Comparison of ENCODE assay signal across 8 mouse cellular contexts in genomic region chr19:9954811-9955202, GRCm38 (mm10). TPM values are rescaled to one million over a fixed set of nuclear protein-coding genes. Genes with fewer than 3 reads are reported as not detected.
DNase-seq lines count a peak whose midpoint lies in the region; ATAC-seq and TF ChIP-seq lines count a peak whose summit lies in the region.

No protein-coding gene starts in this region.

- no peak for DNase-seq in heart, adult 9 months (ENCODE audit: low spot score in 2 of 2)
- DNase-seq in G1E (ENCODE audit: low spot score), result peak; percentile 22
- DNase-seq in liver, adult 2 months (ENCODE audit: extremely low read depth, low read depth, low spot score), result no peak
- DNase-seq in spleen, adult 12 weeks (ENCODE audit: low spot score), result no peak
- no peak for DNase-seq in embryo, embryonic 11 days

- no peak for TF ChIP-seq POLR2A in liver, adult 2 months (IDR thresholded peaks at IDR 0.05; ENCODE audit: extremely low read depth, insufficient read depth, low read length)
- no peak for TF ChIP-seq POLR2A in myocyte (IDR thresholded peaks at IDR 0.05; ENCODE audit: insufficient read length, low read depth)

- H3K36me3 ChIP-seq in heart, embryonic 12.5 days, result no peaks in the 10 kb centered on the region
- H3K36me3 ChIP-seq in G1E (replicated peaks) (no peaks in the 10 kb centered on the region), myocyte (ENCODE audit: control insufficient read depth, insufficient read depth) (no peaks in the 10 kb centered on the region)
- H3K36me3 ChIP-seq in forebrain, embryonic 16.5 days (ENCODE audit: control insufficient read depth, insufficient read depth), result no peaks in the 10 kb centered on the region
- no peaks in the 10 kb centered on the region for H3K36me3 ChIP-seq in liver, adult 2 months (ENCODE audit: control insufficient read depth, insufficient read depth, low read length)

- ATAC-seq in heart, embryonic 12.5 days (ENCODE audit: insufficient number of reproducible peaks, low FRiP score), result peak; percentile 57
- no peak for ATAC-seq in G1E (ENCODE audit: extremely low read depth, insufficient number of reproducible peaks, low FRiP score, poor library complexity, severe bottlenecking)
- ATAC-seq in forebrain, embryonic 16.5 days, result 0 out of 2 replicates have a peak, but pooled peaks have one; percentile 15

- no peaks in the 10 kb centered on the region for H3K27me3 ChIP-seq in heart, embryonic 12.5 days (replicated peaks)
- H3K27me3 ChIP-seq in G1E (ENCODE audit: insufficient read depth, low read length) (no peaks in the 10 kb centered on the region), myocyte (ENCODE audit: control insufficient read depth, insufficient read depth, insufficient read length) (no peaks in the 10 kb centered on the region)
- no peaks in the 10 kb centered on the region for H3K27me3 ChIP-seq in forebrain, embryonic 16.5 days (replicated peaks; ENCODE audit: control insufficient read depth, insufficient read depth, low read length)
- no peaks in the 10 kb centered on the region for H3K27me3 ChIP-seq in liver, adult 2 months (ENCODE audit: control insufficient read depth, insufficient read depth, low read length)

- peaks cover 17% of the 10 kb centered on the region for H3K4me1 ChIP-seq in heart, embryonic 12.5 days (replicated peaks)
- peaks cover 69% of the 10 kb centered on the region for H3K4me1 ChIP-seq in G1E (ENCODE audit: insufficient read depth, low read depth, low read length)
- peaks cover 4% of the 10 kb centered on the region for H3K4me1 ChIP-seq in forebrain, embryonic 16.5 days (replicated peaks; ENCODE audit: control insufficient read depth, insufficient read depth, low read length)
- peaks cover 6% of the 10 kb centered on the region for H3K4me1 ChIP-seq in liver, adult 2 months (ENCODE audit: control insufficient read depth, insufficient read depth, low read length)

- 27% methylated on average over 5 of the region's 5 CpGs for WGBS in heart, embryonic 12.5 days
- WGBS in forebrain, embryonic 16.5 days, result 48% methylated on average over 5 of the region's 5 CpGs
- 8% methylated on average over 5 of the region's 5 CpGs for WGBS in liver, adult 2 months

- peak overlapping the region; percentile 46 for H3ac ChIP-seq in myocyte (ENCODE audit: control insufficient read depth, insufficient read length)

- H3K4me3 ChIP-seq in heart, embryonic 12.5 days, result no peak overlapping the region
- peak overlapping the region; percentile 65 for H3K4me3 ChIP-seq in G1E (ENCODE audit: low read depth, low read length)
- H3K4me3 ChIP-seq in forebrain, embryonic 16.5 days (replicated peaks; ENCODE audit: low read length), result no peak overlapping the region
- H3K4me3 ChIP-seq in liver, adult 2 months (ENCODE audit: insufficient read depth, low read depth, low read length), result peak overlapping the region; percentile 53
- H3K4me3 ChIP-seq in myocyte, result peak overlapping the region; percentile 25

- TF ChIP-seq CTCF in G1E (IDR thresholded peaks at IDR 0.05; ENCODE audit: low read depth, low read length), result no peak
- peak; percentile 14; the same call in 1 of the 2 replicates for TF ChIP-seq CTCF in liver, adult 2 months (IDR thresholded peaks at IDR 0.05; ENCODE audit: low read depth, low read length)

- 0 out of 2 replicates have a peak, but pooled peaks cover 3% of the 10 kb centered on the region for H3K79me2 ChIP-seq in liver, adult 2 months (ENCODE audit: control insufficient read depth, insufficient read depth, low read length)
- no peaks in the 10 kb centered on the region for H3K79me2 ChIP-seq in myocyte (ENCODE audit: control insufficient read depth, insufficient read depth)

- peak overlapping the region; percentile 34; the same call in 1 of the 2 replicates for H3K4me2 ChIP-seq in heart, embryonic 12.5 days
- H3K4me2 ChIP-seq in forebrain, embryonic 16.5 days (ENCODE audit: low read length), result no peak overlapping the region
- peak overlapping the region; percentile 100 for H3K4me2 ChIP-seq in myocyte (ENCODE audit: low read depth)

- H3K9ac ChIP-seq in heart, embryonic 12.5 days, result peak overlapping the region; percentile 43; the same call in 1 of the 2 replicates
- no peak overlapping the region for H3K9ac ChIP-seq in forebrain, embryonic 16.5 days (replicated peaks; ENCODE audit: low read depth, low read length)
- peak overlapping the region; percentile 81 for H3K9ac ChIP-seq in liver, adult 2 months (ENCODE audit: low read depth, low read length)

- peak overlapping the region; percentile 81 for H3K27ac ChIP-seq in heart, embryonic 12.5 days (ENCODE audit: poor library complexity, severe bottlenecking)
- H3K27ac ChIP-seq in forebrain, embryonic 16.5 days (ENCODE audit: low read length), result no peak overlapping the region
- peak overlapping the region; percentile 98 for H3K27ac ChIP-seq in liver, adult 2 months (replicated peaks; ENCODE audit: insufficient read depth, low read depth, low read length)

- peaks cover 3% of the 10 kb centered on the region; the same call in 1 of the 2 replicates for H3K9me3 ChIP-seq in heart, embryonic 12.5 days (replicated peaks)
- H3K9me3 ChIP-seq in G1E (replicated peaks), result peaks cover 10% of the 10 kb centered on the region
- no peaks in the 10 kb centered on the region; the same call in 1 of the 2 replicates for H3K9me3 ChIP-seq in forebrain, embryonic 16.5 days (ENCODE audit: control insufficient read depth, low read length)

TF ChIP-seq in myocyte, 11 proteins besides CTCF, POLR2A, EP300 and RAD21:
- TF ChIP-seq MYOD1 (IDR thresholded peaks at IDR 0.05; ENCODE audit: control insufficient read depth in 1 of 3, insufficient read length in 2 of 3, low read depth in 2 of 3) (no peak), TCF12 (IDR thresholded peaks at IDR 0.05; ENCODE audit: insufficient read depth, poor library complexity, severe bottlenecking) (no peak), MYOG (IDR thresholded peaks at IDR 0.05; ENCODE audit: control insufficient read depth in 1 of 3, insufficient read depth in 1 of 3, insufficient read length in 2 of 3, low read depth in 2 of 3) (no peak), USF1 (IDR thresholded peaks at IDR 0.05; ENCODE audit: low read depth) (no peak), SRF (IDR thresholded peaks at IDR 0.05; ENCODE audit: control insufficient read depth, insufficient read length, low read depth) (no peak), REST (IDR thresholded peaks at IDR 0.05; ENCODE audit: insufficient read depth, insufficient read length) (no peak), POLR2AphosphoS2 (IDR thresholded peaks at IDR 0.05; ENCODE audit: insufficient read length, low read depth) (no peak), MAX (IDR thresholded peaks at IDR 0.05; ENCODE audit: low read depth) (no peak), CEBPB (IDR thresholded peaks at IDR 0.05; ENCODE audit: insufficient read depth, poor library complexity, severe bottlenecking) (no peak), E2F4 (IDR thresholded peaks at IDR 0.05; ENCODE audit: insufficient read depth) (no peak), TCF3 (IDR thresholded peaks at IDR 0.05; ENCODE audit: insufficient read length, low read depth) (no peak)

RNA-seq across cellular contexts. Expression of gene Fth1, which starts 25.6 kb away (rescaled TPM):
- polyA plus RNA-seq in heart, embryonic 12.5 days (2016; fragmentation: Nextera tagmentation; extraction: Ambion mirVana), result 2,254 and 2,412 TPM in 2 replicates
- total RNA-seq in G1E (2014; fragmentation: Nextera tagmentation) (2,660 and 2,681 TPM in 2 replicates), G1E (2017) (936 and 1,016 TPM in 2 replicates)
- polyA plus RNA-seq in G1E (2012) (28,412 and 34,236 TPM in 2 replicates), myocyte (2012; fragmentation: generic; extraction: Trizol) (6,603 TPM)
- polyA plus RNA-seq in forebrain, embryonic 16.5 days (2015; fragmentation: Nextera tagmentation; extraction: Ambion mirVana), result 1,497 and 1,681 TPM in 2 replicates
- total RNA-seq in liver, adult 2 months (2014; rRNA removed), result 1,154 and 1,241 TPM in 2 replicates
- 7,340 and 8,771 TPM in 2 replicates for polyA plus RNA-seq in liver, adult 2 months (2012; rRNA removed)

RNA-seq across cellular contexts. Expression of gene Best1, which starts 46.6 kb away (rescaled TPM):
- 0.32 and 0.34 TPM in 2 replicates for polyA plus RNA-seq in heart, embryonic 12.5 days (2016; fragmentation: Nextera tagmentation; extraction: Ambion mirVana)
- total RNA-seq in G1E (2014; fragmentation: Nextera tagmentation) (not detected in 2 replicates), G1E (2017) (0.22 TPM in 1 of 2 replicates, not detected in the other)
- polyA plus RNA-seq in G1E (2012) (0.03 TPM in 1 of 2 replicates, not detected in the other), myocyte (2012; fragmentation: generic; extraction: Trizol) (6.6 TPM)
- 1.2 and 1.5 TPM in 2 replicates for polyA plus RNA-seq in forebrain, embryonic 16.5 days (2015; fragmentation: Nextera tagmentation; extraction: Ambion mirVana)
- not detected in 2 replicates for total RNA-seq in liver, adult 2 months (2014; rRNA removed)
- 0.05 TPM in 1 of 2 replicates, not detected in the other for polyA plus RNA-seq in liver, adult 2 months (2012; rRNA removed)

RNA-seq across cellular contexts. Expression of gene Rab3il1, which starts 46.7 kb away (rescaled TPM):
- 38.0 and 39.7 TPM in 2 replicates for polyA plus RNA-seq in heart, embryonic 12.5 days (2016; fragmentation: Nextera tagmentation; extraction: Ambion mirVana)
- 4.7 and 25.4 TPM in 2 replicates for total RNA-seq in G1E (2014; fragmentation: Nextera tagmentation)
- total RNA-seq in G1E (2017), result 2.7 and 3.1 TPM in 2 replicates
- polyA plus RNA-seq in G1E (2012), result 4.0 and 4.2 TPM in 2 replicates
- polyA plus RNA-seq in forebrain, embryonic 16.5 days (2015; fragmentation: Nextera tagmentation; extraction: Ambion mirVana), result 18.0 and 18.4 TPM in 2 replicates
- total RNA-seq in liver, adult 2 months (2014; rRNA removed), result 3.1 and 4.0 TPM in 2 replicates
- 3.1 and 3.8 TPM in 2 replicates for polyA plus RNA-seq in liver, adult 2 months (2012; rRNA removed)
- 15.2 TPM for polyA plus RNA-seq in myocyte (2012; fragmentation: generic; extraction: Trizol)

RNA-seq across cellular contexts. Expression of gene Incenp, which starts 55.5 kb away (rescaled TPM):
- polyA plus RNA-seq in heart, embryonic 12.5 days (2016; fragmentation: Nextera tagmentation; extraction: Ambion mirVana), result 82.2 and 83.0 TPM in 2 replicates
- total RNA-seq in G1E (2014; fragmentation: Nextera tagmentation) (125 and 160 TPM in 2 replicates), G1E (2017) (73.2 and 83.8 TPM in 2 replicates)
- polyA plus RNA-seq in G1E (2012) (187 and 221 TPM in 2 replicates), myocyte (2012; fragmentation: generic; extraction: Trizol) (39.0 TPM)
- polyA plus RNA-seq in forebrain, embryonic 16.5 days (2015; fragmentation: Nextera tagmentation; extraction: Ambion mirVana), result 43.0 and 48.6 TPM in 2 replicates
- total RNA-seq in liver, adult 2 months (2014; rRNA removed), result 1.9 and 2.4 TPM in 2 replicates
- 0.76 and 1.4 TPM in 2 replicates for polyA plus RNA-seq in liver, adult 2 months (2012; rRNA removed)

Comparison
In these comparisons a context has a peak if more than half of its experiments do, and no peak if none do; other contexts are left out.
1. H3K4me3 ChIP-seq: peak in G1E (single experiment), liver, adult 2 months (single experiment) and myocyte (single experiment); none in heart, embryonic 12.5 days (single experiment) and forebrain, embryonic 16.5 days (single experiment).